Mouse (Mus musculus): ENCODE data around the gene Olfr1121. TPM values are rescaled to one million over a fixed set of nuclear protein-coding genes. Genes with fewer than 3 reads are reported as not detected.
"Not testable (repeated sequence)": the region's sequence is repeated elsewhere in the genome, so short reads cannot be mapped to it uniquely, and the experiment has no call there.

The Olfr1121 gene
- polyA plus RNA-seq (2016; fragmentation: Nextera tagmentation; extraction: Ambion mirVana) = not detected in 2 replicates

DNA sequence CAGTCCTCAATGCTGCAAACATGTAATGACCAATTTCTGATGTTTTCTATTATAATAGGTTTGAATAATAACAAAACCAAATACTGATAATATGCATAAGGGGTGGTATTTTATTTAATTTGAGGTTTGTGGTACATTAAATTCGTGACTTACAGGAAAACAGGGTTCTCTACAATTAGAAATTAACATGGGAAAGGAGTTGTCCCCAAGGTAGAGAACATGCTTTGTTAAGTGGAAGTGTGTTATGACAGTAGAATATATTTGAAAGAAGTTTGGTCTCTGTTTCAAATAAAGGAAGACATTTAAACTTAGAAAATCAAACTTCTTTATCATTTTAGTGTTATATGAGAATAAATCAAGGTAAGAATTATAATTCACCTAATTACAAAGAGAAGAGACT is at the start of gene Olfr1121:
Gene Olfr1121, plus strand, starts transcription at position 301 of the 400 bp plus-strand sequence.
- Histone ChIP-seq H3K36me3 (no peaks in the 10 kb centered on the region), H3K9me3 (no peaks in the 10 kb centered on the region), H3K27ac (no peak within 1 kb of the TSS), H3K9ac (no peak within 1 kb of the TSS), H3K4me3 (no peak within 1 kb of the TSS), H3K27me3 (no peaks in the 10 kb centered on the region), H3K4me1 (no peaks in the 10 kb centered on the region), H3K4me2 (replicated peaks) (no peak within 1 kb of the TSS)
- no peak for ATAC-seq (ENCODE audit: insufficient number of reproducible peaks, insufficient read depth, low FRiP score, low TSS enrichment)
- 37% methylated on average over 1 of the region's 1 CpGs for WGBS

DNA sequence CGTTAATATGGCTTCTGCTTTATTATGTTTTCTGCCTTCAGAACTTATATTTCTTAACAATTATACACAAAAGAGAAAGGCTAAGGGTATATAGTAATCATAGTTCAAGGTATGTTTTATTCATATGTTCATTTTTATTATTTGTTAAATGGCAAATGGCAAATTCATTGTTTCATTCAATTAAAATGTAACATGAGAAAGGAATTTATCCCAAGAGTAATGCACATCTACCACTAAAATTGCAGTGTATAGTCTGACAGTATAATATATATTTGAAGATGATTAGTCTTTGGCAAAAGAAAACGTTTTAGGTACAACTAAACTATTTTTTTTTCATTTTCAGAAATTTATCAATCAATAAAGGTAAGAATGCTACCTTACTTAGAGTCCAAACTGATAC is 15.2 kb upstream of the Olfr1121 start, which contains the start of gene Olfr1120:
Gene Olfr1120, plus strand, starts transcription at position 301 of the 400 bp plus-strand sequence.
- H3K9ac ChIP-seq = no peak within 1 kb of the TSS
- ATAC-seq (ENCODE audit: insufficient number of reproducible peaks, insufficient read depth, low FRiP score, low TSS enrichment) = no peak

DNA sequence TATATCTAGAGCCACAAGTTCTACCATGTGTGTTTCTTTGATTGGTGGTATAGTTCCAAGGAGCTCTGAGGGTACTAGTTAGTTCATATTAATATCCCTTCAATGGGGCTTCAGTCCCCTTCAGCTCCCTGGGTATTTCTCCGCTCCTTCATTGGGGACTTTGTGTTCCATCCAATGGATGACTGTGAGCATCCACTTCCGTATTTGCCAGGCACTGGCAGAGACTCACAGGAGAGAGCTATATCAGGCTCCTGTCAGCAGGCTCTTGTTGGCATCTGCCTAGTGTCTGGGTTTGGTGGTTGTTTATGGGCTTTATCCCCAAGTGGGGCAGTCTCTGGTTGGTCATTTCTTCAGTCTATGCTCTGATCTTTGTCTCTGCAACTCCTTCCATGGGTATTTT is 9.6 kb upstream of the Olfr1121 start:
- H3K9ac ChIP-seq; H3K4me1 ChIP-seq; ATAC-seq (ENCODE audit: insufficient number of reproducible peaks, insufficient read depth, low FRiP score, low TSS enrichment); H3K4me2 ChIP-seq (replicated peaks); H3K27ac ChIP-seq; H3K27me3 ChIP-seq; H3K36me3 ChIP-seq; H3K9me3 ChIP-seq; H3K4me3 ChIP-seq: not testable (repeated sequence)
- WGBS = 97% methylated on average over 2 of the region's 2 CpGs

More for the DNA sequence above, 15.2 kb upstream of the Olfr1121 start, which contains the start of gene Olfr1120:
- Histone ChIP-seq H3K27ac (no peak within 1 kb of the TSS), H3K4me3 (no peak within 1 kb of the TSS), H3K36me3 (no peaks in the 10 kb centered on the region), H3K27me3 (no peaks in the 10 kb centered on the region), H3K4me1 (no peaks in the 10 kb centered on the region), H3K4me2 (replicated peaks) (no peak within 1 kb of the TSS), H3K9me3 (no peaks in the 10 kb centered on the region)
- 57% methylated on average over 2 of the region's 2 CpGs for WGBS

DNA sequence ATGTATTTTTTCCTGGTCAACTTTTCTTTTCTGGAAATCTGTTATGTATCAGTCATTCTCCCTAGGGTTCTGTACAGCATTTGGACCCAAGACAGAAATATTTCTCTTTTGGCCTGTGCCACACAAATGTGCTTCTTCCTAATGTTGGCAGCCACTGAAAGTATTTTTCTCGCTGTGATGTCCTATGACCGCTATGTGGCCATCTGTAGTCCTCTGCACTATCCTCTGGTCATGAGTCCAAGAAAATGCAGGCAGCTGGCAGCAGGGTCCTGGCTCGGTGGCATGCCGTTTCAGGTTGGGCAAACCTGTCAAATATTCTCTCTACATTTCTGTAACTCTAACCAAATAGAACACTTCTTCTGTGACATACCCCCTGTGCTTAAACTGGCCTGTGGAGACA is 2.0 kb downstream of the Olfr1121 start:
- no peak overlapping the region for H3K9ac ChIP-seq
- H3K4me3 ChIP-seq = no peak overlapping the region
- H3K27ac ChIP-seq = no peak overlapping the region
- no peaks in the 10 kb centered on the region for H3K9me3 ChIP-seq
- no peaks in the 10 kb centered on the region for H3K4me1 ChIP-seq
- no peak for ATAC-seq (ENCODE audit: insufficient number of reproducible peaks, insufficient read depth, low FRiP score, low TSS enrichment)
- no peaks in the 10 kb centered on the region for H3K27me3 ChIP-seq
- 88% methylated on average over 4 of the region's 4 CpGs for WGBS
- H3K4me2 ChIP-seq (replicated peaks) = no peak overlapping the region
- H3K36me3 ChIP-seq = no peaks in the 10 kb centered on the region

DNA sequence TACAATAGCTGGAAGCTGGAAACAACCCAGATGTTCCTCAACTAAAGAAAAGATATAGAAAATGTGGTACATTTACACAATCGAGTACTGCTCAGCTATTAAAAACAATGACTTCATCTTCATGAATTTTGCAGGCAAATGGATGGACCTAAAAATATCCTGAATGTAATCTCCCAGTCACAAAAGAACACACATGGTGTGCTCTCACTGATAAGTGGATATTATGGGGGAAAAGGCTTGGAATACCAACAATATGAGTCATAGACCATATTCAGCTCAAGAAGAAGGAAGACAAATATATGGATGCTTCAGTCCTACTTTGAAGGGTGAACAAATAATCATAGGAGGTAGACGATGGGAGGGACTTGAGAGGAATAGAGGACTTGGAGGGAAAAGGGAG is 14.2 kb downstream of the Olfr1121 start:
- no peaks in the 10 kb centered on the region for H3K27me3 ChIP-seq
- 87% methylated on average over 2 of the region's 2 CpGs for WGBS
- H3K36me3 ChIP-seq = no peaks in the 10 kb centered on the region
- no peaks in the 10 kb centered on the region for H3K9me3 ChIP-seq
- no peak overlapping the region for H3K4me3 ChIP-seq
- no peak overlapping the region for H3K9ac ChIP-seq
- no peak for ATAC-seq (ENCODE audit: insufficient number of reproducible peaks, insufficient read depth, low FRiP score, low TSS enrichment)
- no peaks in the 10 kb centered on the region for H3K4me1 ChIP-seq
- H3K4me2 ChIP-seq (replicated peaks) = no peak overlapping the region
- H3K27ac ChIP-seq = no peak overlapping the region

DNA sequence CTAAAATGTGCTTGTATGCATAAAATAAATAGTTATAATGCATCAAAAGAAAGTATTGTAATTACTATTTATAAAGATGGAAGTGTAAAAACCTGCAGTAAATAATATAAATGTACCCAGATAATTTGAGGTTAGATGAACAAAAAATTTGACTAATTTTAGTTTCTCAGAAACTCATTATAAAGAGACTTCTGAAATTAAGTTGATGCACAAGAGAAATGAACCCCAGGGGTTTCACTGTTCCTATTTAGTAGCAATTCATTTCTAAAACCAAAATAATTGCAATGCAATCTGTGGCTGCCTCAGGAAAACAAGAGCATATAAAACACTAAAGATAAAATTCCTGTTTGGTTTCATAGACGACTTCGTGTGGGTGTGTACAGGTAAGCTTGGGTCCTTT is 15.9 kb downstream of the Olfr1121 start, which contains the start of gene Olfr1122:
Gene Olfr1122, plus strand, starts transcription at position 301 of the 400 bp plus-strand sequence.
- Histone ChIP-seq H3K27me3 (no peaks in the 10 kb centered on the region), H3K36me3 (no peaks in the 10 kb centered on the region), H3K4me3 (no peak within 1 kb of the TSS), H3K9me3 (no peaks in the 10 kb centered on the region), H3K4me1 (no peaks in the 10 kb centered on the region), H3K27ac (no peak within 1 kb of the TSS), H3K9ac (no peak within 1 kb of the TSS), H3K4me2 (replicated peaks) (no peak within 1 kb of the TSS)
- no peak for ATAC-seq (ENCODE audit: insufficient number of reproducible peaks, insufficient read depth, low FRiP score, low TSS enrichment)
- 77% methylated on average over 2 of the region's 2 CpGs for WGBS

DNA sequence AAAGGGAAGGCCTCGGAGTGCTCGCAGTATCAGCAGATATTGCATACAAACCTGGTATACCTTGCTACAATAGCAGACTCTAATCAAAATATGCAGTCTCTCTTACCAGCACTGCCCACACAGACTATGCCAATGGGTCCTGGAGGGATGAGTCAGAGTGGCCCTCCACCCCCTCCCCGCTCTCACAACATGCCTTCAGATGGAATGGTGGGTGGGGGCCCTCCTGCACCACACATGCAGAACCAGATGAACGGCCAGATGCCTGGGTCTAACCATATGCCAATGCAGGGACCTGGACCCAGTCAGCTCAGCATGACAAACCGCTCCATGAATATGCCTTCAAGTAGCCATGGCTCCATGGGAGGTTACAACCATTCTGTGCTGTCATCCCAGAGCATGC is 23.9 kb downstream of the Olfr1121 start:
- H3K36me3 ChIP-seq; H3K4me1 ChIP-seq; H3K9me3 ChIP-seq; H3K4me3 ChIP-seq; H3K4me2 ChIP-seq (replicated peaks); H3K27me3 ChIP-seq; H3K27ac ChIP-seq; H3K9ac ChIP-seq; ATAC-seq (ENCODE audit: insufficient number of reproducible peaks, insufficient read depth, low FRiP score, low TSS enrichment): not testable (repeated sequence)
- WGBS = 85% methylated on average over 5 of the region's 5 CpGs

DNA sequence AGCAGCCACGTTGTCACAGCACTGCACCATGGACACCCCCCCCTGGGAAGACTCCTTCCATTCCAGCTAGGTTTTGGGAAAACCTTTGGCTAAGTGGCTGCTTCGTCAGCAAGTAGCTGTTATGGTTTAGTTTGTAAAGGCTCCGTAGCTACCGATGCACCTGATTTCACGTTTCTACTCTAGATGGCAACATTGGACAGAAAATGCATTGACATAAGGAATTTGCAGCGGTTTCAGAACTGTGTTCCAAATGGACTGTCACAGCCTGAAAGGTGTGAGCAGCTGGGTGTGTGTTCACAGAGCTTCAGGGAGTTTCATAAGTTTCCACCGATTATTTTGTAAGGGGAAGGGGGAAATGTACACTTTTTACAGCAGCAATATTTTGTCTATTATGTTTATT is 25.0 kb downstream of the Olfr1121 start:
- H3K9me3 ChIP-seq; ATAC-seq (ENCODE audit: insufficient number of reproducible peaks, insufficient read depth, low FRiP score, low TSS enrichment); H3K27me3 ChIP-seq; H3K27ac ChIP-seq; H3K9ac ChIP-seq; H3K36me3 ChIP-seq; H3K4me1 ChIP-seq; H3K4me2 ChIP-seq (replicated peaks); H3K4me3 ChIP-seq: not testable (repeated sequence)
- WGBS = 82% methylated on average over 7 of the region's 7 CpGs

DNA sequence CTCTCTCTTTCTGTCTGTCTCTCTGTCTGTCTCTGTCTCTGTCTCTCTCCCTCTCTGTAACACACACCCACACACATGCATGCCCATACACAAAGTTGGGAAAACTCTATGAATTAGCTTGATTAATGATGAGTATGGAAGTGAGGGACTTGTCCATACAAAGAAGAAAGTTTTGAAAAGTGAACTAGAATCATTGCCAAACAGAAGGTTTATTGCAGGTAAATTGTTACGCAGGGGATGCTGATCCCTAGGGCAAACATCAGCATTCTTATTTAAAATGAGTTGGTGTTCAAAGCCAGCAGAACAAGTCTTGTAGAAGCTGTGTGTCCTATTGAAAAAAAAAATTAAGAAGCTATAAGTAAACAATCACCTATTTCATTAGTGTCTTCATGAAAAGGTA is 46.6 kb downstream of the Olfr1121 start, which contains the start of gene Olfr1123:
Gene Olfr1123, plus strand, starts transcription at position 301 of the 400 bp plus-strand sequence.
- H3K27me3 ChIP-seq = no peaks in the 10 kb centered on the region
- no peak for ATAC-seq (ENCODE audit: insufficient number of reproducible peaks, insufficient read depth, low FRiP score, low TSS enrichment)
- no peak within 1 kb of the TSS for H3K4me2 ChIP-seq (replicated peaks)
- H3K36me3 ChIP-seq = no peaks in the 10 kb centered on the region
- H3K4me1 ChIP-seq = no peaks in the 10 kb centered on the region
- no peak within 1 kb of the TSS for H3K9ac ChIP-seq
- no peaks in the 10 kb centered on the region for H3K9me3 ChIP-seq
- H3K4me3 ChIP-seq = no peak within 1 kb of the TSS
- WGBS = 92% methylated on average over 1 of the region's 1 CpGs
- H3K27ac ChIP-seq = no peak within 1 kb of the TSS

Other genes starting within 250 kb of the Olfr1121 start
- not detected in 2 replicates for gene Olfr1110, start 229.6 kb upstream of the Olfr1121 start, polyA plus RNA-seq (2016; fragmentation: Nextera tagmentation; extraction: Ambion mirVana)
- not detected in 2 replicates for gene Olfr1111, start 217.3 kb upstream of the Olfr1121 start, polyA plus RNA-seq (2016; fragmentation: Nextera tagmentation; extraction: Ambion mirVana)
- not detected in 2 replicates for gene Olfr1112, start 182.1 kb upstream of the Olfr1121 start, polyA plus RNA-seq (2016; fragmentation: Nextera tagmentation; extraction: Ambion mirVana)
- not detected in 2 replicates for gene Olfr1113, start 160.9 kb upstream of the Olfr1121 start, polyA plus RNA-seq (2016; fragmentation: Nextera tagmentation; extraction: Ambion mirVana)
- gene Olfr1115, start 121.9 kb upstream of the Olfr1121 start, polyA plus RNA-seq (2016; fragmentation: Nextera tagmentation; extraction: Ambion mirVana) = not detected in 2 replicates
- gene Olfr1116, start 102.4 kb upstream of the Olfr1121 start, polyA plus RNA-seq (2016; fragmentation: Nextera tagmentation; extraction: Ambion mirVana) = not detected in 2 replicates
- gene Olfr1118, start 62.3 kb upstream of the Olfr1121 start, polyA plus RNA-seq (2016; fragmentation: Nextera tagmentation; extraction: Ambion mirVana) = not detected in 2 replicates
- not detected in 2 replicates for gene Olfr1120, start 15.1 kb upstream of the Olfr1121 start, polyA plus RNA-seq (2016; fragmentation: Nextera tagmentation; extraction: Ambion mirVana)
- gene Olfr1122, start 16.0 kb downstream of the Olfr1121 start, polyA plus RNA-seq (2016; fragmentation: Nextera tagmentation; extraction: Ambion mirVana) = not detected in 2 replicates
- not detected in 2 replicates for gene Olfr1123, start 46.7 kb downstream of the Olfr1121 start, polyA plus RNA-seq (2016; fragmentation: Nextera tagmentation; extraction: Ambion mirVana)
- 0.09 and 0.11 TPM in 2 replicates for gene Olfr1124, start 60.4 kb downstream of the Olfr1121 start, polyA plus RNA-seq (2016; fragmentation: Nextera tagmentation; extraction: Ambion mirVana)
- not detected in 2 replicates for gene Olfr1126, start 84.1 kb downstream of the Olfr1121 start, polyA plus RNA-seq (2016; fragmentation: Nextera tagmentation; extraction: Ambion mirVana)
- not detected in 2 replicates for gene Pramel7, start 127.2 kb downstream of the Olfr1121 start, polyA plus RNA-seq (2016; fragmentation: Nextera tagmentation; extraction: Ambion mirVana)
- gene Pramel6, start 136.7 kb downstream of the Olfr1121 start, polyA plus RNA-seq (2016; fragmentation: Nextera tagmentation; extraction: Ambion mirVana) = not detected in 2 replicates
- gene Olfr153, start 161.9 kb downstream of the Olfr1121 start, polyA plus RNA-seq (2016; fragmentation: Nextera tagmentation; extraction: Ambion mirVana) = not detected in 2 replicates
- gene Olfr1128, start 175.6 kb downstream of the Olfr1121 start, polyA plus RNA-seq (2016; fragmentation: Nextera tagmentation; extraction: Ambion mirVana) = not detected in 2 replicates
- gene Olfr1129, start 204.0 kb downstream of the Olfr1121 start, polyA plus RNA-seq (2016; fragmentation: Nextera tagmentation; extraction: Ambion mirVana) = not detected in 2 replicates
- gene Olfr1130, start 236.3 kb downstream of the Olfr1121 start, polyA plus RNA-seq (2016; fragmentation: Nextera tagmentation; extraction: Ambion mirVana) = not detected in 2 replicates

Measured in embryonic facial prominence, embryonic 12.5 days (tissue).